Mouse (Mus musculus) right cerebral cortex, postnatal 14 days (tissue): Measurements from ENCODE around the gene Uvrag.
A peak's percentile ranks its signal among the peaks of the same experiment; 100 is the strongest.

Source experiments
- DNase-seq: peaks from one replicate; pipeline ENCODE4 v3.0.0; 2022

Gene Uvrag

DNA sequence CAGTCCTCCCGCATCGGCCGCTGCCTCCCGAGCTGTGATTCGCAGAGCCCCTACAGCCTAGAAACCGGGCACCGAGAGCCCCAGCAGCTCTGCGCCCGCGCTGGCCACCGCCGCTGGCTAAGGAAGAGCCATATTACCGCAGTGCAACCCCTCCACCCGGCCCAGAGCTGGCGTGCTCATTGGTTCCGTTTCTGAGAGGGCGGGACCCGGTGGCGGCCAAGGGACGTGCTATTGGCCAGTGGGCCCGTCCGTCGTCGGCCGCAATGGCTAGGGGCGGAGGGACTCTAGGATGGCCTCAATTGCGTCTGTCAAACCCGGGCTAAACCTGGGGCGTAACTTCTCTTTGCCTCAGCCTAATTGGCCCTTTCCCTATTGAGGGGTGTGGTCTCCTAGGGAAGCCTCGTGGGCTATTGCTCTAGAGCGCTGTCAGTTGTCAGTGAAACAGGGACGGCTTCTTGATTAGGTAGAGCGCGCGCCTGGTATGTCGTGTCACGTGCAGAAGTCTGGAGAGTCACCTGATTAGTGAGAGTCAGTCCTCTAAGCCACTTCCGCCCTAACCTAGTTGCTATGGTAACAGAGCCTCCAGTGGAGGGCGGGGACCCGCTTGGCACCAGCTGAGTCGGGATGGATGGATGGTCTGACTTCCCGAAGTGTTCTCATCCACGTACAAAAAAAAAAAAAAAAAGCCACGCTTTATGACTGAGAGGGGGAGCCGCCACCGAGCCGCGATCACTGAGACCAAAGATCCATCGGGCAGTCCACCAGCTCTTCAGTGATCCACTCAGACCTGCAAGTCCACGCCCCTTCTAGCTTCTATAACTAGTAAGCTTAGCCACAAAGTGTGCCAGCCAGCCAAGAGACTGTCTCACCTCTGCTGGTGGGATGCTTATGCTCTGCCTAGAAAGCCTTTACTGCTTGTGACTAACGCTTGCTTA lies at the start of gene Uvrag:
Gene Uvrag, minus strand, starts transcription at position 158 of the 935 bp plus-strand sequence.
- peak; percentile 98 for DNase-seq

DNA sequence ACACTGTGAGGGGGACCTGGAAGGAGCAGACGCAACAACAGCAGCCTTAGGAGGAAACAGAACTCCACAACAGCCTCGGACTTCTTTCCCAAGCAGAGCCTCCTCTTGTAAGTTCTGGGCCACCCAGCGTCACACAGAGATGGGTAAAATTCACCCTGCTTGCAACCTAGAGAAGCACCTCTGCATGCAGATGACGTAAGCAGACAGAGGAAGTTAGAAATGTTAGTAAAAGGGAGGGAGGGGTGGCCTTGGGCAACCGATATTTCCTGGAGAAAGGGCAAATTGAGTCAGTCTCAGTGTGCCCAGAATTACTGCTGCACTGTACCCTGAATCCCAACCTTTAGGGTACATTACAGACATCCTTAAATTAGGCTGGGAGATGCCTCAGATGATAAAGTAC lies 48.9 kb upstream of the Uvrag start:
- no peak for DNase-seq

DNA sequence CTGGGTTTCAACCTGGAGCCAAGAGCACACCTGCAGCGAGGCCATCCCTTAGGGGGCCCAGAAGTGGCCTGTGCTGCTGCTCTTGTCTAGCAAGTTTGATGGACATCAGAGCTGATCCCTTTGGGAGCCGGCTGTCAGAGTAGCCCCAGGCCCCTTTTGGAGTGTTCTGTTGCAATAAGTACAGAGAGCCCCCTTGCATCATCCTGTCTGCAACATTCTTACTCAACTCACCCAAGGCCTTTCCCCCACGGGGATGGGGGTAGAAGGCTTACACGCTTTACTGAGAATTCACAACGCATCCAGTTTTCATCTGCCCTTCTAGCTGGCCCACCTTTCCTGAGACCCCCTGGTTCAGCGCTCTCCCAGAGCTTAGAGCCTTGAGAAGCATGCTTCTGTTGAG lies 47.7 kb upstream of the Uvrag start:
- DNase-seq: no peak

DNA sequence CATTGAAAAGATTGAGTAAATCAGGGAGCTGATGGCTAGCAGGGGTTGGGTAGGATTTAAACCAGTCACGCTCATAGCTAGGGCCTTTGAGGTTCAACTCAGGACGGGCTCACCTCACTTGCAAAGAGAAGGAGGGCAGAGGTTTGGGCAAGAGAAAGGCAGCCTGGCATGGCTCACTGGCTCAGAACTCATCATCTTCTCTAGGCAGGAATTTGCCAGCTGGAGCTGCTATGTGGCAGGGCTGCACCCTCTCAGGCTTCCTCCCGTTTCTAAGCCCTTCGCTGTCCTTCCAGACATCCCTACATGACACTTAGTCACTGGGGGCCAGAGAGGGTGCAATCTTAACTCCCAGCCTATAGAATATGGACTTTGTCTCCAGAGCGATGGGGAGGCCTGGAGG lies 46.5 kb upstream of the Uvrag start:
- no peak for DNase-seq

DNA sequence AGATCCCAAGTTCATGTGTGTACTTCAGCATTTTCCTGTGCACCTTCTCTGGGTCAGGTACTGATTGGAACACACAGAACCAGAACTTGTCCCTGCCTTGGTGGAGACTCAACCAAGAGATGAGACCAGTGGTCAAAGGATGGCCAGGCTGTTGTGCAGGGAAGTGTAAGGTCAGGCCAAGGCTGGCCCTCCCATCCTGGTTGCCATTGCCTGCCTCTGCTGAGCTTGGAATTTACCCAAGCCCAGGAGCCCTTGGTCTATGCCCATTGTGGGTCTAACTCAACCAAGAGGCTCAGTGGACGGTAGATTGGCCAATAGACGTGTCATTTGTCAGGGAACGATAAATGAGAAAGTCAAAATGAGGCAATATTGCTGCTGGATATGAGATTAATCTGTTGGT lies 44.5 kb upstream of the Uvrag start:
- DNase-seq: no peak

DNA sequence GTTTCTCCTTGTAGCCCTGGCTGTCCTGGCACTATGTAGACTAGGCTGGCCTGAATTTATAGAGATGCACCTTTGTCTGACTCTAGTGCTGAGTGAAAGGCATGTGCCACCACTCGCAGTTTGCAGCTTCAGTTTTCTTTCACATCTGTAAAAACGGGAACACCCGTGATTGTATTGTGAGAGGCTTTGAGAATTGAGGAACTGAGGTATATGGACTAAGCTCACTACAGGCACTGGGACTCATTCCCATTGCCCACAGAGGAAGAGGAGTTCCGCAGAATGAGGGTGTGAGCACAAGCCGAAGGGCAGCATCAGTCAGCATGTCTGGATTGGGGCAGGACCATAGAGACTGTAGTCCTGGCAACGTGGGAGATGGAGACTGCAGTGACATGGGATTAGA lies 42.8 kb upstream of the Uvrag start:
- DNase-seq: no peak

DNA sequence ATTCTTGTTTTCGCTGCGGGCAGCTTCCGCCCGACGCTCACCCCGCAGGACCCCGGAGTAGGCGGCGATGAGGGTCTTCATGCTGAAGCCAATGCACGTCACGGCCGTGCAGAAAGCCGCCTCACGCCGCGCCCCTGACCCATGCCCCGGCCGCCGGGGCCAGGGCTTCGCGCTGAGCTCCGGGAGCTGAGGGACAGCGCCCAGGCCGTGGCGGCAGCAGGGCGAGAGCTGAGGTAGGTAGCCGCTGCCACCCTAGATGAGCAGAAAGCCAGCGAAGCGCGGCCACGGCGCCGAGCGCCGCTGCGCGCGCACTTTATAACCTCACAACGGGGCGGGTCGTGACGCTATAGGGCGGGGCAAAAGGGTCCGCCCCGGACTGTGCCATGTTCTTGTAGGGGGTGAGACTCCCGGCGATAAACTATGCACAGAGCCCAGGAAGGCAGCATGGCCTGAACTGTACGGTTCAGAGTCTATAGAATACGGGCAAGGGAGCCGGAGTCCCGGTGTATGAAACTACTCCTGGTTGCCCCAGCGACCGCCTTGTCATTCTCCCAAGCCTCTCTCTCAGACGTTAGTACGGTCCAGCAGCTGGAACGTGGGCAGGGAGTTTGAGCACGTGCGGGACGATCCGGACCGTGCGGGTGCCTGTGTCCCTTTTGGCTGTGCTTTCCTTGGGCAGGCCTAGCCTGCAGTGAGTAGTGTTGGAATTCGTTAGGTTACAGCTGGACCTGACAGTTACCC lies 41.7 kb upstream of the Uvrag start, which contains the start of gene Dgat2:
Gene Dgat2, minus strand, starts transcription at position 288 of the 741 bp plus-strand sequence.
- peak; percentile 89 for DNase-seq

DNA sequence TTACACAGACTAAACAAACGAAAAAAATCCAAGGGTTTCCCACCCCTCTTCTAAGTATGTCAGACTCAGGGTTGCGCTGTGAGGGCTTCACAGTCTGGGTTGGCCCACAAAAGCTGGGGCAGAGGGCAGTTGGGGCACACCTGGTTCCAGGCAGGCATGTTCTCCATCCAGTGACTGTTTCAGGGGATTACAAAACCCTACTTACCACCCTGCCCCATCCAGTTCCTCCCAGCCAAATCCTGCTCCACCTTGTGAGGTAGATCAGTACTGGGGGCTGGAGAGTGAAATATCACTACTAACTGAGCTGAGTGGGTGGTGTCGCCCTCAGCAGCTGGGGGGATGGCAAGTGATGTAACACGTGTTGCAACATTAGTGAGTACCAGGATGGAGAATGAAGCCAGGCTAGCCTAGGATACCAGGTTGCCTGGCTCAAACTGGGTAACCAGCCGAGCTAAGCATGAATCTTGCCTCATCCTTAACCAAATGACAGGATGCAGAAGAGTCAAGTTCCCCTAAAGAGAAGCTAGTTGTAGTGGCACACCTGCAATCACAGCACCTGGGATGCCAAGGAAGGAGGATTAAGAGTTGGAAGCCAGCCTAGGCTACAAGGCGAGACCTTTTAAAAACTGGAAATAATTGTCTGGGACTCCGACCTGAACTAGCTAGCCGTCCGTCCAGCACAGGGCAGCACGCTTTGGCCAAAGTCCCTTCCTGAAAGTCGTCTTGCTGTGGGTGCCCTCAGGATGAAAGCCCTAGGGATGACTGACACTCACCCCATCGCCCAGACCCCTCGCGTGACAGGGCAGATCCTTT lies 40.9 kb upstream of the Uvrag start:
- peak; percentile 28 for DNase-seq

DNA sequence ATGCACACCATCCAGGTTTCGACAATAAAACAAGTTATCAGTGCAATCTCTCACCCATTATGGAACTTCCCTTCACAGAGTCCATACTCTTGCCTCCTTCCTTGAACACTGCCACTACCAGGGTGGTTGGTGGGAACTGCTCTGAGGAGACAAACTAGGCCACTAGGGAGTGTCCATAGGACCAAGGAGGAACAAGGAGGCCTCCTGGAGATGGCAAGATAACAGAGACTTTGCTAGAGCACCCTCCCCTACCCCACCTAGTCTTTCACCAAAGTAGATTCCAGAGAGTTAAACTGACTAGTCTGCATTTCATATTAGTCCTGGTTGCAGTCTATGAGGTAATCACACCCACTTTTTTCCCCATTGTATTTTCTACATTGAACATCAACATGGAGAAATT lies 39.2 kb upstream of the Uvrag start:
- DNase-seq: no peak

DNA sequence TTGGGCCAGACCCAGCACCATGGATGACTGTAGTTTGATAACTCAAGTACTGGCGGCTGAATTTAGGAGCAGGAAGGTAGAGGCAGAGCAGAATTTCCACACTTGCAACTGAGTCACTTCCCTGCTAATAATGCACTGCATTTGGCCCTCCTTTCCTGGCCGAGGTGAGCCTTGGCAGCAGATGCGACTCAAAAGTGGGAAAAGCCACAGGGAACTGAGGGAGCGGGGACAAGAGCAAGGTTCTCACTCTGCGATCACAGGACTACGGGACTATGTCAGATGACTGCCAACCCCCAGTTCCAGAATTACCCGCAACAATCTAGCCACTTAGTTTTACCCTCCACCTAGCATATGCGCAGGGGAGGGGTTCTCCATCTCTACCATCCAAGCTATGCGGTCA lies 38.3 kb upstream of the Uvrag start:
- DNase-seq: no peak

DNA sequence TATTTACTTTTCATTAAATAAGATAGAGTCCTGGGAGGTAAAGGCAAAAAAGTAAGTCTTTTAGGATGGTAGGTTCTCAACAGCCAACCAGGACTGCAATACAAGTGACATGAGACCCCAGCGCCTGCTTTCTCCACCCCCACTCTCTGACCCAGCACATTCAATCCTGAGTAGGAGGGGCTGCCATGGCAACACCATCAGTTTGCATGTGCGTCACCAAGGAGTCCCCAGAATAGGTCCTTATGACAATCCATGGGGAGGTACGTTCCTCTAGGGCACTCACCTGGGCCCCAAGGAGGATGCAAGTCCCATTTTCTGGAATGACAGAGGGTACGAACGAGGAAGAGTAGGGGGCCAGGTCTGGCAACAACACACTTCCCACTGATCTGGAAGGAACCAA lies 36.4 kb upstream of the Uvrag start:
- no peak for DNase-seq

DNA sequence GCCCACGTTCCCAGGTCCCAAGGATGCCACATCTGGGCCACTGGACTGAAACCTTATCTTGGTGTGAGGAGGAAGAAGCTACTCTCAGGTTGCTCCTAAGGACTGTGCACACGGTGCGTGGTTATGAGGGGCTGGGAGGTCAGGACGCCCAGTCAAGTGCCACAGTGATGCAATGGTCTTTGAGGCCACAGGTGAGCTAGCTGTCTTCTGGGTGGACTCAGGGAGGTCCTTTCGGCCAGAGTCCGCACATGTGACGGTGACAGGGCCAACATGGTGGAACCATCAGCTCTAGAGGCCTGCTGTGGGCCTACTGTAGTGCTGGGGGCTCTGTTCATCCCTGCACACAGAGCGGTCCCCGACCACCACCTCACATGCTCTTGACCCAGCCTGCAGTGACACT lies 34.7 kb upstream of the Uvrag start:
- DNase-seq: no peak

DNA sequence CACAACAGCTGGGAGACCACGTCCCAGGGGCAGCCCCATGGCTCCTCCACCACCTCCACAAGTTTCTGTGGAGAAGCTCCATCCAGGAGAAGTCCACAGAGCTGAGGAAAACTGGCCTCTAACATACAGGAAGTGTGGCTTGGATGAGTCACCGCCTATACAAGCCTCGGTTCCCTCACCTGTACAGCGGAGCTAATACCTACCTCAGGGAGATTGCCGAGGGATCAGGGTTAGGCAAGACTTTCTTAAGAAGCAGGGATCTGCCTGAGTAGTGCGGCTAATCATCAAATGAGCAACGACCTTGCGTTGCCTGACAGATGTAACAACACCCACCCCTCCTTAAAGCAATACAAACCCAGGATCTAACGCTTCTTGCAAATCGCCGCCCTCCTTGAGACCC lies 34.2 kb upstream of the Uvrag start:
- no peak for DNase-seq

DNA sequence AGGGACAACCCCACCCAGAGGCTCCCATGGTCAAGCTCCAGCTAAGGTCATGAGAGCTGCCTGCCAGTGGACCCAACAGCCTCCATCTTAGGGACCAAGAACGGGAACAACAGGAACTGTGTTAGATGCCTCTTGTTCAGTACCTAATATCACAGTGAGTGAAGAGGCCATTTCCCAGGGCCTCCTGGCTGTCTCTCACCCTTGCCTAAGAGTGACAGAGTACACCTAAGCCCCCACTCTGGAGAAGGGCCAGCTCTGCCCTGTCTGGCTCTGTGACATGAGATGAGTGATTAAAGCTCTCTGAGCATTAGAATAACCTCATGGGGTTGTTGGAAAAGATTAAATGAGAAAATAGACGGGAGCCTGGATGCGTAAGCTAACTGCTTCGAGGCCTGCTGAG lies 33.1 kb upstream of the Uvrag start:
- DNase-seq: no peak

DNA sequence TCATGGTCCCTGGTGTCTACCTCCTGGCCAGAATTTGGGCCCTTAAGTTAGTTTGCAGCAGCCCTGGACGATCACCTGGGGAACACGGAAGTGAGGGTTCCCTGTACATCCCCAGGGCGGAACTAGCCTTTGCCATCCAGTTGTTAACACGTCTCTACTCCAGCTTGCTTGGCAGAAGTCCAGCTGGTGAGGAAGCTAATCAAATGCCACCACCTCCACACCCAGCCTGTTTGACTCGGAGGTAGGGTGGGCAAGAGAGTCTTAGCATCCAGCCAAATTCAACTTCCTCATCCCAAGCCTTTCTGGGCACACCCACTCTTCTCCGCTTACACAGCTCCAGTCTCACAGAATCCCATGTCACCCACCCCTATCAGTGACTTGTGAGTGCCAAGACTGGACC lies 32.0 kb upstream of the Uvrag start:
- no peak for DNase-seq

DNA sequence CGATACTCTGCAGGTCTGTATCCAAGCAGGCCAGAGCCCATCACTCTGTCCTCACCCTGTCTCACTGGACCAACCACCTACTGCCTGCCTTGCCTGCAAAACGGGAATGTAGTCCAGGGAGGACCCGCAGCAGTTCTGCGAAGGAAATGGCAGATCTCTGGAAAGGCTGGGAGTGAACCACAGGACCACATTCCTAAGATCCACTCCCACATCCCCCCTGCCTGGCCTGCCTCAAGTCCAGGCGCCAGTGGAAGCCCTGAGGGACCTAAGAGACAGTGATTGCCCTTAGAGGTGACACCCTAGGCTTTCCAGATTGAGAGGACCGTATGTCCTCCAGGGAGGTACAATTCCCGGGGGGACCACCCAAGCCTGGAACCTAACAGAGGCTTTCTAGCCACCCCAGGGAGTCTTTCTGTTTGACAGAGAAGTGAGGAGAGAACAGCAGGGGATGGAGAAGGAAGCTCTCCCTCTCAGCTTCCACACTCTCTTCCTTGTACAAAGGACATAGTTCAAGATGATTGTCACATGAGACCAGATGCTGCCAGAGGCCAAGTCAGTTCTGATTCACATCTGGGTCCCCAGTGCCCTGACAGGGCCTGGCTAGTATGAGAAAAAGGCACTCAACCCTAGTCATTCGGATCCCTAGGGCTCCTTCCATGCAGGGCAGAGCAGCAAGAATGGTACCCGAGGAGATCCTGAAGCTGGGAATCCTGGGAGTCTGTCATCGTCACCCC lies 31.0 kb upstream of the Uvrag start:
- DNase-seq: no peak

DNA sequence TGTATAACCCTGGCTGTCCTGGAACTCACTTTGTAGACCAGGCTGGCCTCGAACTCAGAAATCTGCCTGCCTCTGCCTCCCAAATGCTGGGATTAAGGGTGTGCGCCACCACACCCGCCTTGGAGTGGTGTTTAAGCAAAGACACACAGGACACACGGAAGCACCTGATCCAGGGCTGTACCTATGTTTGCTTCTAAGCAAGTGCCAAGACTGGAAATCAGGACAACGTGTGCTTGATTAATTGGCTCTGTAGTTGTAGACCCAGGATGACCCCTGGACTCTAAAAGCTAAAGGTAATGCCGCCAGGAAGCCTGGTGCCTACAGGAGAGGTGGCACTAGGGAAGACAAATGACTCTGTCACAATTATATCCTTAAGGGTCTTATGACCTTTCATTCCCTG lies 29.6 kb upstream of the Uvrag start:
- DNase-seq: no peak

DNA sequence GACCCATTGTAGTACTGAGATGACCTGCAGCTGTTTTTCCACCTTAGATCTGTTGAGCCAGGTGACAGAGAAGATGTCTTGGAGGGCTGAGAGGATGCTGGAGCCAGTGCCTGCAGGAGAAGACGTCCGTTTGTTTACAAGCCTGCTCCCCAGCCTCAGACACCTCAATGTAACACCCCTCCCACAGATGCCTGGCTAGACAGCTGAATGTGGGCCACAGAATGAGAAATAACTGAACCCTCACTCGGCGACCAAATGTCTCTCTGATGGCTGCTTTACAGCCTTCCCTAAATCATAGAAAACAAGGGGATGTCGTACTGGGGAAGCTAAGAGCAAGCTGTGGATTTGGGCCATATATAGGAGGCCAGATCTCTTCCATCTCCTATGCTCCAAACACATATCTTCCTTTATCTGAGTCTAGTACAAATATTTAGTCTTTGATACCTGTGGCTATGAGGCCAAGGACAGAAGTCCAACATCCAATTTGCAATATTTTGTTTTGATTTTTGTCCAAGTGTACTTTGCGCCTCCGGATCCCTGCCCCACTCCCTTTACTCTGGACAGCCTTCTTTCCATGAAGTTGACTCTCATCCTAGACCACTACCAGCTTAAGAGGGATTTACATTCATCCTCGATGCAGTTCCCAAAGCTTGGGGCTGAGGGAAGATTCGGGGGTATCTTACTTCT lies 28.9 kb upstream of the Uvrag start:
- DNase-seq: no peak

DNA sequence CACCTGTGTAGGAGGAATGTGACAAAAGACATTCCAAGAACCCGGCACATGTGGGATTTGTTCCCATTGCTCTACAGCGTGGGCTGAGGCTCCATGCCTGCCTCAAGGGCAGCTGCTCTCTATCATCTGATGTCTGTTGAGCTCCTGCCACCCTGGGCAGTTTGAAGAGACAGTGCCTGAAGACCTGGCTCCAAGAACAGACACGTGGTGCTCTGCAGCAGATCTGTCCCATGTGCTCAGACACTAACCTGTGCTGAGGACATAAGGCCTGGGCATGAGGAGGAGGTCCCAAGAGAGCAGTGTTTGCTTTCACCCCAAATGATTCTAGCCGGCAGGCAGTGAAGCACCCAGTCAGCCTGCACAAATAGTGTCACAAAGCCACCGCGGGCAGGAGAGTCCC lies 27.8 kb upstream of the Uvrag start:
- DNase-seq: no peak

DNA sequence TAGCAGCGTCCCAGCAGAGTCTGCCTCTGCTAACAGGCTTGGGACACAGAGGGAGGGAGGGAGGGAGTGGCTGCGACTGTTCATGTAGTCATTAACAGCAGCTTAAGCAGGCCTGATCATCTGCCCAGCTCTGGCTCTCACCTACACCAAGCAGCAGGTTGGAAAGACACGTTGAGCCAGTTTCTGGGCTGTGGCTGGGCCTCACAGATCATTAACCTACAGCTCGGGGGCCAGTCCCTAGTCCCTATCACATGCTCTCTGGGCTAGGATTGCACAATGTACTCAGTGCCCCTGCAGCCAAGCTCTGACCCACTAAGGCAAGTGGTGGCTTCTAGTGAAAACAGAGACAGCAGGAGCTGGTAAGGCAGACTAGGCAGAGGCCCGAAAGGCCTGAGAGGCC lies 27.0 kb upstream of the Uvrag start:
- no peak for DNase-seq

DNA sequence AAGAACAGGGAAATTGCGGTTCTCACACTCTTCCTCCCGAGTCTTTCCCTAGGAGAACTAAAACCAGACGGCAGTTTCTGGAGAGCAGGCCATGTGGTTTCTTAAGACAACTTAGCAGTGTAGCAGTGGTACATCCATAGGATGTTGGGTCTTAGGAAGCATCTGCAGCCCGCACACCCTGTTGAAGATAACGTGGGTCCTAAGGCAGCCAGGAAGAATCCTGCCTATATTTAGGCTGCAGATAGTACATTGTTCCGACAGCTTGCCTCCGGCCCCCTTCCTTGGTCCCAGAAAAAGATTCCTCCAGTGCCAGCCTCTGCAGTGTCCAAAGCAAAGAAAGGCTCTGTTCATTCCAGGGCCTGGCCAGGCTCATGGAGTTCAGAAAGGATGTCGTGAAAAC lies 25.2 kb upstream of the Uvrag start:
- no peak for DNase-seq

DNA sequence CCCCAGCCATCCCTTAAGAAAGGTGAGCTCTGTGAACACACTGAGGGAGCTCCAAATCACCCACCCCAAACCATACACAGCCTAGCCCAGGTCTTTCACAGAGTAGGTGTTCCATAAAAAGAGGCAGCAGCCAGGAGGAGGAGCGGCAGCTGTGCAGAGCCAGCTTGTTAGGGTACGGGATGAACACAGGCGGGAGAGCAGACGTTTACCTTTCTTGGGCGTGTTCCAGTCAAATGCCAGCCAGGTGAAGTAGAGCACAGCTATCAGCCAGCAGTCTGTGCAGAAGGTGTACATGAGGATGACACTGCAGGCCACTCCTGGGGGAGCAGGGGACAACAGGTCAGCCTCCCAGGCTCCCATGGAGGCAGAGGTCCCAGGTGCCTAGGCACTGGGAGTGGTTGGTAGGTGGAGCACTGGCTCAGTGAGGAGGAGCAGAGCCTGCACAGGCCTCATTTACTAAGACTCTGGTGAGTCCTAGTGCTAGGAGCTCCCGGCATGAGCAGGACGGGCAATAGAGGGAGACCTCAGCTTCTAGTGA lies 24.0 kb upstream of the Uvrag start:
- DNase-seq: no peak
